Mouse (Mus musculus) left cerebral cortex, adult 11 months (tissue): Measurements from ENCODE around the gene Shank2.

Experiments
- DNase-seq: peaks from one replicate; pipeline ENCODE4 v3.0.0; 2022; ENCODE audit warnings: low spot score

Shank2 gene

GRCm38 (mm10) chr7:144030796-144031195 lies 29.1 kb downstream of the Shank2 start:
- no peak for DNase-seq

GRCm38 (mm10) chr7:144031611-144032010 lies 29.9 kb downstream of the Shank2 start:
- no peak for DNase-seq

- no peak for DNase-seq
These were observed 35.8 kb downstream of the Shank2 start for GRCm38 (mm10) chr7:144037541-144037940.

GRCm38 (mm10) chr7:144037966-144038669 lies 36.4 kb downstream of the Shank2 start:
- peak; percentile 56 for DNase-seq

GRCm38 (mm10) chr7:144038741-144039140 lies 37.0 kb downstream of the Shank2 start:
- no peak for DNase-seq

DNA sequence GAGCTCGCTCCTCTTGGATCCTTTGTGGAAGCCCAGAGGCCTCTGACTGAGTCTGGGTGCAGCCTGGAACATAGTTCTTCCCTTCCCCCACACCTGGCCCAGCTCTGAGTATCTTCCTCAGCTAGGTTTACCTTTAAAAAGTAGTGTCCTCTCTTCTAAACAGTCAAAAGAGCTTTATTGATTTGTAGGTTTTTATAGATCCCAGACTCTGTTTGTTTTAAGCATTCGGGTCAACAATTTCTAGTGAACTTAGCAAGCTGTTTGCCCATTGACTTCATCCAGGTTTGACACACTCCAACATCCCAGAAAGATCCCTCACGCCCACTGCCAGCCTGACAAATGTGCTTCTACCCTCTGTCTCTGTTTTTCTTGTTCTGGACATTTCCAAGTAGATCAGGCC lies 38.6 kb downstream of the Shank2 start:
- no peak for DNase-seq

- DNase-seq, result no peak
These were observed 50.3 kb downstream of the Shank2 start for GRCm38 (mm10) chr7:144052076-144052475.

GRCm38 (mm10) chr7:144055188-144055587 lies 53.5 kb downstream of the Shank2 start:
- no peak for DNase-seq

GRCm38 (mm10) chr7:144055702-144056531 lies 54.2 kb downstream of the Shank2 start:
- DNase-seq, result no peak

DNA sequence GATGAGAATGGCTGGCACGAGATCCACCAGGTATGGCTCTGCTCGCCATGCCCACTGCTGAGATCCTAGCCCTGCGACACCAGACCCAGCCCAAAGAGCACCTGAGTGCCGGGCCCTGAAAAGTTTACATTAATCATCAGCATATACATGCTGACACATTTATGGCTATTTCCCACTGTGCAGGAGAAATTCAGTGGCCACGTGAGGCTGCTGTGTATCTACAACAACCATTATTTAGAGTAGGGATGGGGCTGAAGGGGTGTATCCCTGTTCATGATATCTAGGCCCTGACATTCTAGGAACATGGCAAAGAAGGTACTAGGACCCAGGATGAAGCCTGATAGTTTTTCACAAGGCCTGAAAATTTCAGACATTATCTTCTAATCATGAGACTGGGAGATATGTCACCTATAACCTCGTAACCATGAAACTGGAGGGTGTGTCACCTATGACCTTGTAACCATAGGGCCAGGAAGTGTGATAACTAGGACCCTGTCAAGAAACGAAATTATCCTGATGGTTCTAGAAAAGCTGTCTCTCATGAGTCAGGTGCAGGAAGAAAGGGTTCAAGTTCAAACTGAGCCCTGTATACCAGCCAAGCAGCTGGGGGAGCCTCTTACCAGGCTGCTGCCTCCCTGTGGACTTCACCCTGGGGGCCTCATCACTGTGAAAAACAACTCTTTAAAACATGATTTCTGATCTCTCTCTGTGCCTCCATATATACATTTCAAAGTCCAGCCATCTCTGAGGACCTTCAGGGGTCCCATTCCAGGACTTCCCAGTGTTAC lies 68.6 kb downstream of the Shank2 start:
- DNase-seq, result no peak

GRCm38 (mm10) chr7:144072219-144072618 lies 70.5 kb downstream of the Shank2 start:
- DNase-seq, result no peak

DNA sequence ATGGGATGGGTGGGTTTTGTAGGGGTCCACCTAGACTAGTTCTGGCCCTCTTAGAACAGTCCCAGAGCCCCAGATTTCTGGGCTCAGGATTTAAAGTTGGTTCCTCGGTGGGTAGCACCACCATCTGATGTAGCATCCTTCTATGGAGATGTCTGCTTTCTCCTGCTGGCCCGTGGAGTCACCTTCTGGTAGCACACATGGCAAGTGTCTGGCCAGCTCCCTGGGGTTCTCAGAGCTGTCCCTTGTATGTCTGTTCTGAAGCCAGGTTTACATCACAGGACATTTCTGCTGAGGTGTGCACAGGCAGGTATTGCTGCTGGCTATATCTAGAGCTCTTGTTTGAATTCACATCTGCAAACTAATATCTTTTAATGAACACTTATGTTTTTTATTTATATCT lies 71.1 kb downstream of the Shank2 start:
- no peak for DNase-seq

DNA sequence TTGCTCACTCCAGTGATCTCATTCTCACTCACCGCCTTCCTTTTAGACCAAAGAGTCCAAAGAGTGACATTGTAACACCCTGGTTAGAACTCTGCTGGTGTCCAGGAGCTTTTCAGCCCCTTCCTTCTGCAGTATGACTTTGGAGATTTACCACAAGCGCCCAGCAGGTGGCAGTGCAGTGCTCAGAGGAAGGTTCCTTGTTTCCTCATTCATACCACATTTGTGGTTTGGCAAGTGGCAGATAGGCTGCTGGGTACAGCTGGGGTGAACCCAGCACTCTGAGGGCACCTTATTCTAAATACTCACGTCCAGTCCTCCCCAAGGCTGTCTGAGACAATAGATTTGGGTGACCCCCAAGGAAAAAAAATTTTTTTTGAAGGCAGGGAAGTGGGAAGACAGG lies 73.0 kb downstream of the Shank2 start:
- peak; percentile 44 for DNase-seq

DNA sequence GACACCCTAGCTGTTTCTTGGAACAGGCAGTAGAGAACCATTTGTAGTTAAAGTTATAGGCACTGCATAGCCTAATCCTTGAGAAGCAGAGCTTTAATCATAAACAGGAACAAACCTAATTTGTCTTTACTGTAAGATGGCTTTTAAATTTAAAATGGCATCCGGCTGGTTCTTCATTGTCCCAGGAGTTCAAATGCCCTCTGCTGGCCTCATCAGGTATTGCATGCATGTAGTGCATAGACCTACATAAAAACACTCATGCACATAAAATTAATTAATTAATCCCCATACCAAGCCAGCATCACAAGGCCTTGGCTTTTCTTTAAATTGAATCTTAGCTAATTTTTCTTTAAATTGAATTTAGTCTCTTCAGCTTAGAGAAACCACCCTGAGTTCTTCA lies 76.9 kb downstream of the Shank2 start:
- no peak for DNase-seq

- no peak for DNase-seq
These were observed 78.1 kb downstream of the Shank2 start for GRCm38 (mm10) chr7:144079861-144080260.

- peak; percentile 12 for DNase-seq
These were observed 79.7 kb downstream of the Shank2 start for GRCm38 (mm10) chr7:144081448-144081847.

DNA sequence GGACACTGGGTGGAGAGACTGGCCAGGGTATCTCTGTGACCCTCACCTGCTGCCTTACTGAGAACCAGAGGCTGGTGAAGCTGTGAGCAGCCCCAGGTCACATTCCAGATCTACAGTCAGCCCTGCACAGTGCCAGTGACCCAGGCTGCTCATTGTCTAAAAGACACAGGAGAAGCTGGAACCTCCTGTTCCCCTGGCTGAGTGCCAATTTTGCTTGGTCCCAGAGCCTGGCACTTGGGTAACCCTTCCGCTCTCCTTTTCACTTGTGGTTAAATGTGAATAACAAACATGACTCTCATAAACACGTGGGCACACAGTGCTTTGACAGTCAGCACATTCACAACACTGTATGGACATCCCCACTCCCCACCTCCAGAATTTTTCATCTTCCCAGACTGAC lies 80.2 kb downstream of the Shank2 start:
- DNase-seq, result no peak

GRCm38 (mm10) chr7:144087277-144087676 lies 85.5 kb downstream of the Shank2 start:
- no peak for DNase-seq

DNA sequence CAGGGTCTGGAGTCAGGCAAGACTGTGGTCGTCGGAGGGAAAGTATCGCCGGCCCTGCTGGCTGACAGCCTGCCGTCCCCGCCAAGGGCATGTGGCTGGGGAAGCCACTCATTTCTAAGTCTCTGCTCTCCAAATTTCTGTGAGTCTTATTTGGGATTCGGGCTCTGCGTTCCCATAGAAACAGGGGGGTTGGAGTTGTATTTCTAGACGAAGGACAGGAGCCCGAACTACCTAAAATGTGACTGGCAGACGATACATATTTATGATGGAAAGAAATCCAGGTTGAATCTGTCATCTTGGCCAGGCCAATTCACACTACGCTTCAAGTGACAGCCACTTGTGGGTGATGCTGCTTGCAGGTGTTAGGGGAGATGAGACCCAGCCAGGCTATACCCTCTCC lies 92.4 kb downstream of the Shank2 start:
- no peak for DNase-seq

- no peak for DNase-seq
These were observed 95.6 kb downstream of the Shank2 start for GRCm38 (mm10) chr7:144097314-144097713.

- DNase-seq, result peak; percentile 12
These were observed 100.7 kb downstream of the Shank2 start for GRCm38 (mm10) chr7:144102222-144102980.

DNA sequence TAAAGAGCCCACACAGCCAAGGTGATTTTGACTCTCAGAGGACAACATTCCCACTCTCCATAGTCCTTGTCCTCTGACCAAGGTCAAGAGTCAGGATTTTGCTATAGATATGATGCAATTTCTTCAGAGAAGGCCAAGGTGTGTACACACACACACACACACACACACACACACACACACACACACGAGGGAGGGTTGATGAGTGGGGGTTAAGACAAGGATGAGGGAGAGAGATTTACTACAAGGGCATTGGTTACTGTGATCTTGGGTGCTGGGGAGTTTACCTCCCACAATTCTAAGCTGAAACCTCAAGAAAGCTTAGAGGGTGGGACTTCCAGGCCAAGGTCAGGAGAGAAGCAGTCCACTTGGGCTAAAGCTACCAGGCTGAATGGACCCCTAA lies 104.2 kb downstream of the Shank2 start:
- no peak for DNase-seq
